Mouse (Mus musculus): ENCODE measurements around the gene Acot7.

DNA sequence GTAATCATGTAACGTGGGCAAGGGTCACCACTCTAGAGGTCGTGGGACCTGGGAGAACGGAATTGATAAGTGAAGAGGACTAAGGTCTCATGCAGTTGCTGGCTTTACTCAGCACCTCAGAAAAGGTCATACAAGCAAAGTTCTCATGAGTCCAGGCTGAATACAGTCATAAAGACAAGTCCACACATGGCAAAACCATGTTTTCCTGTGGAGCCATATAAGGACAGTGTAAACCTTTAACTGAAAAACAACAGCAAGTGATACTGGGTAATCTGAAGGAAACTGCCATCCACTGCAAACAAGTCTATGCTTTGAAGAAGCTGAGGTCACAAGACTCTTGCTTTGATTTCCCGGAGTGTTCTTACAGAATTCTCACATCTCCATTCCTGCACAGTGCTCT, 11.8 kb downstream of the Acot7 start:
- TF ChIP-seq CTCF (IDR thresholded peaks at IDR 0.05; ENCODE audit: insufficient read depth, low read depth, low read length) (no peak), POLR2A (IDR thresholded peaks at IDR 0.05; ENCODE audit: insufficient read depth, low read depth, low read length) (no peak)
